Mouse (Mus musculus) embryo, embryonic 10 days (tissue): ENCODE measurements around the gene Kcnab1.

ENCODE experiments used
- DNase-seq: peaks from one replicate; pipeline ENCODE4 v3.0.0-alpha.2; 2015; ENCODE audit warnings: low spot score

Gene Kcnab1

GRCm38 (mm10) chr3:65367944-65368343, 258.8 kb downstream of the Kcnab1 start:
- DNase-seq = no peak

GRCm38 (mm10) chr3:65372552-65372951, 263.4 kb downstream of the Kcnab1 start:
- DNase-seq = no peak

GRCm38 (mm10) chr3:65373594-65374182, 264.5 kb downstream of the Kcnab1 start:
- no peak for DNase-seq

GRCm38 (mm10) chr3:65374729-65375128, 265.5 kb downstream of the Kcnab1 start:
- DNase-seq = no peak

GRCm38 (mm10) chr3:65378724-65379123, 269.5 kb downstream of the Kcnab1 start:
- no peak for DNase-seq

- peak; percentile 73 for DNase-seq
These were observed 270.8 kb downstream of the Kcnab1 start for GRCm38 (mm10) chr3:65379884-65380539.

- no peak for DNase-seq
These were observed 271.9 kb downstream of the Kcnab1 start for GRCm38 (mm10) chr3:65381094-65381493.

- DNase-seq = no peak
These were observed 275.2 kb downstream of the Kcnab1 start for GRCm38 (mm10) chr3:65384431-65384830.

- no peak for DNase-seq
These were observed 276.6 kb downstream of the Kcnab1 start for GRCm38 (mm10) chr3:65385771-65386170.

GRCm38 (mm10) chr3:65391222-65391783, 282.1 kb downstream of the Kcnab1 start:
- DNase-seq = no peak

GRCm38 (mm10) chr3:65391784-65392420, 282.7 kb downstream of the Kcnab1 start:
- DNase-seq = peak; percentile 68

GRCm38 (mm10) chr3:65392421-65392817, 283.2 kb downstream of the Kcnab1 start, which contains the start of gene Ssr3:
Gene Ssr3, minus strand, starts transcription at chr3:65392623.
- peak; percentile 99 for DNase-seq

GRCm38 (mm10) chr3:65395111-65395510, 285.9 kb downstream of the Kcnab1 start:
- DNase-seq = peak; percentile 6

GRCm38 (mm10) chr3:65396835-65397504, 287.8 kb downstream of the Kcnab1 start:
- DNase-seq = no peak

GRCm38 (mm10) chr3:65397566-65397965, 288.4 kb downstream of the Kcnab1 start:
- no peak for DNase-seq

- DNase-seq = no peak
These were observed 296.6 kb downstream of the Kcnab1 start for GRCm38 (mm10) chr3:65405781-65406180.

- DNase-seq = no peak
These were observed 298.7 kb downstream of the Kcnab1 start for GRCm38 (mm10) chr3:65407891-65408290.

- DNase-seq = no peak
These were observed 307.4 kb downstream of the Kcnab1 start for GRCm38 (mm10) chr3:65416571-65416970.

- peak; percentile 35 for DNase-seq
These were observed 308.9 kb downstream of the Kcnab1 start for GRCm38 (mm10) chr3:65417913-65418594.

GRCm38 (mm10) chr3:65419706-65420105, 310.5 kb downstream of the Kcnab1 start:
- no peak for DNase-seq
